Mouse (Mus musculus): ENCODE results near the gene Tgif1. TPM values are rescaled to one million over a fixed set of nuclear protein-coding genes. Genes with fewer than 3 reads are reported as not detected.

Tgif1 gene
- polyA plus RNA-seq (2014; fragmentation: Nextera tagmentation; extraction: Ambion mirVana), result 82.8 and 88.6 TPM in 2 replicates

GRCm38 (mm10) chr17:70853436-70853905, at the start of gene Tgif1:
Tgif1 (minus strand) TSS chr17:70853546.
- Histone ChIP-seq H3K27me3 (ENCODE audit: control insufficient read depth, insufficient read depth, low read length) (no peaks in the 10 kb centered on the region), H3K9me3 (ENCODE audit: control insufficient read depth, low read length) (no peaks in the 10 kb centered on the region), H3K4me2 (replicated peaks; ENCODE audit: low read depth, low read length) (peak within 1 kb of the TSS; percentile 75), H3K36me3 (ENCODE audit: control insufficient read depth, insufficient read depth, low read length) (no peaks in the 10 kb centered on the region), H3K4me1 (ENCODE audit: control insufficient read depth, insufficient read depth, low read length) (peaks cover 5% of the 10 kb centered on the region; the same call in 1 of the 2 replicates), H3K4me3 (ENCODE audit: low read length) (peak within 1 kb of the TSS; percentile 45), H3K9ac (ENCODE audit: low read depth, low read length) (peak within 1 kb of the TSS; percentile 70), H3K27ac (ENCODE audit: low read depth, low read length) (peak within 1 kb of the TSS; percentile 97)
- 0 out of 2 replicates have a peak, but pooled peaks have one; percentile 3 for ATAC-seq (ENCODE audit: low FRiP score, low TSS enrichment)
- under 1% methylated on average over 29 of the region's 29 CpGs for WGBS

GRCm38 (mm10) chr17:70900660-70901059, 47.3 kb upstream of the Tgif1 start:
- Histone ChIP-seq H3K4me2 (replicated peaks; ENCODE audit: low read depth, low read length) (no peak overlapping the region), H3K9ac (ENCODE audit: low read depth, low read length) (no peak overlapping the region), H3K36me3 (ENCODE audit: control insufficient read depth, insufficient read depth, low read length) (no peaks in the 10 kb centered on the region), H3K4me1 (ENCODE audit: control insufficient read depth, insufficient read depth, low read length) (no peaks in the 10 kb centered on the region), H3K9me3 (ENCODE audit: control insufficient read depth, low read length) (no peaks in the 10 kb centered on the region), H3K27ac (ENCODE audit: low read depth, low read length) (no peak overlapping the region), H3K27me3 (ENCODE audit: control insufficient read depth, insufficient read depth, low read length) (no peaks in the 10 kb centered on the region), H3K4me3 (ENCODE audit: low read length) (no peak overlapping the region)
- WGBS, result 82% methylated on average over 10 of the region's 10 CpGs
- ATAC-seq (ENCODE audit: low FRiP score, low TSS enrichment), result no peak

GRCm38 (mm10) chr17:70899642-70900041, 46.3 kb upstream of the Tgif1 start:
- Histone ChIP-seq H3K4me2 (replicated peaks; ENCODE audit: low read depth, low read length) (no peak overlapping the region), H3K27ac (ENCODE audit: low read depth, low read length) (no peak overlapping the region), H3K36me3 (ENCODE audit: control insufficient read depth, insufficient read depth, low read length) (no peaks in the 10 kb centered on the region), H3K4me3 (ENCODE audit: low read length) (no peak overlapping the region), H3K27me3 (ENCODE audit: control insufficient read depth, insufficient read depth, low read length) (no peaks in the 10 kb centered on the region), H3K9ac (ENCODE audit: low read depth, low read length) (no peak overlapping the region), H3K4me1 (ENCODE audit: control insufficient read depth, insufficient read depth, low read length) (no peaks in the 10 kb centered on the region), H3K9me3 (ENCODE audit: control insufficient read depth, low read length) (no peaks in the 10 kb centered on the region)
- 85% methylated on average over 6 of the region's 6 CpGs for WGBS
- ATAC-seq (ENCODE audit: low FRiP score, low TSS enrichment), result no peak

GRCm38 (mm10) chr17:70894867-70895266, 41.5 kb upstream of the Tgif1 start:
- 59% methylated on average over 9 of the region's 9 CpGs for whole genome bisulfite sequencing
- H3K9me3 ChIP-seq (ENCODE audit: control insufficient read depth, low read length), result no peaks in the 10 kb centered on the region

GRCm38 (mm10) chr17:70893151-70893550, 39.8 kb upstream of the Tgif1 start:
- Histone ChIP-seq H3K4me1 (ENCODE audit: control insufficient read depth, insufficient read depth, low read length) (peaks cover 9% of the 10 kb centered on the region; the same call in 1 of the 2 replicates), H3K9ac (ENCODE audit: low read depth, low read length) (no peak overlapping the region), H3K9me3 (ENCODE audit: control insufficient read depth, low read length) (no peaks in the 10 kb centered on the region), H3K4me3 (ENCODE audit: low read length) (no peak overlapping the region), H3K27me3 (ENCODE audit: control insufficient read depth, insufficient read depth, low read length) (no peaks in the 10 kb centered on the region), H3K36me3 (ENCODE audit: control insufficient read depth, insufficient read depth, low read length) (no peaks in the 10 kb centered on the region), H3K27ac (ENCODE audit: low read depth, low read length) (no peak overlapping the region), H3K4me2 (replicated peaks; ENCODE audit: low read depth, low read length) (no peak overlapping the region)
- no peak for ATAC-seq (ENCODE audit: low FRiP score, low TSS enrichment)
- WGBS, result 45% methylated on average over 5 of the region's 5 CpGs

More at GRCm38 (mm10) chr17:70894867-70895266, 41.5 kb upstream of the Tgif1 start:
- Histone ChIP-seq H3K27me3 (ENCODE audit: control insufficient read depth, insufficient read depth, low read length) (no peaks in the 10 kb centered on the region), H3K36me3 (ENCODE audit: control insufficient read depth, insufficient read depth, low read length) (no peaks in the 10 kb centered on the region), H3K4me2 (replicated peaks; ENCODE audit: low read depth, low read length) (no peak overlapping the region), H3K4me3 (ENCODE audit: low read length) (no peak overlapping the region), H3K9ac (ENCODE audit: low read depth, low read length) (no peak overlapping the region), H3K4me1 (ENCODE audit: control insufficient read depth, insufficient read depth, low read length) (peaks cover 9% of the 10 kb centered on the region; the same call in 1 of the 2 replicates), H3K27ac (ENCODE audit: low read depth, low read length) (no peak overlapping the region)
- no peak for ATAC-seq (ENCODE audit: low FRiP score, low TSS enrichment)

- 0 out of 2 replicates have a peak overlapping the region, but pooled peaks have one; percentile 1 for H3K9ac ChIP-seq (ENCODE audit: low read depth, low read length)
- peak overlapping the region; percentile 10; the same call in 1 of the 2 replicates for H3K4me2 ChIP-seq (replicated peaks; ENCODE audit: low read depth, low read length)
- peaks cover 9% of the 10 kb centered on the region; the same call in 1 of the 2 replicates for H3K4me1 ChIP-seq (ENCODE audit: control insufficient read depth, insufficient read depth, low read length)
- no peak overlapping the region for H3K27ac ChIP-seq (ENCODE audit: low read depth, low read length)
- 19% methylated on average over 15 of the region's 15 CpGs for WGBS
- H3K27me3 ChIP-seq (ENCODE audit: control insufficient read depth, insufficient read depth, low read length), result no peaks in the 10 kb centered on the region
- no peak for ATAC-seq (ENCODE audit: low FRiP score, low TSS enrichment)
- no peak overlapping the region for H3K4me3 ChIP-seq (ENCODE audit: low read length)
- H3K36me3 ChIP-seq (ENCODE audit: control insufficient read depth, insufficient read depth, low read length), result no peaks in the 10 kb centered on the region
- no peaks in the 10 kb centered on the region for H3K9me3 ChIP-seq (ENCODE audit: control insufficient read depth, low read length)
Observed at GRCm38 (mm10) chr17:70892288-70893096, 39.1 kb upstream of the Tgif1 start.

- Histone ChIP-seq H3K4me3 (ENCODE audit: low read length) (no peak overlapping the region), H3K27ac (ENCODE audit: low read depth, low read length) (no peak overlapping the region), H3K4me1 (ENCODE audit: control insufficient read depth, insufficient read depth, low read length) (peaks cover 9% of the 10 kb centered on the region; the same call in 1 of the 2 replicates), H3K4me2 (replicated peaks; ENCODE audit: low read depth, low read length) (no peak overlapping the region), H3K9me3 (ENCODE audit: control insufficient read depth, low read length) (no peaks in the 10 kb centered on the region), H3K36me3 (ENCODE audit: control insufficient read depth, insufficient read depth, low read length) (no peaks in the 10 kb centered on the region), H3K27me3 (ENCODE audit: control insufficient read depth, insufficient read depth, low read length) (no peaks in the 10 kb centered on the region), H3K9ac (ENCODE audit: low read depth, low read length) (no peak overlapping the region)
- 87% methylated on average over 8 of the region's 8 CpGs for WGBS
- ATAC-seq (ENCODE audit: low FRiP score, low TSS enrichment), result no peak
Observed at GRCm38 (mm10) chr17:70890571-70890970, 37.2 kb upstream of the Tgif1 start.

GRCm38 (mm10) chr17:70888657-70889056, 35.3 kb upstream of the Tgif1 start:
- peaks cover 9% of the 10 kb centered on the region; the same call in 1 of the 2 replicates for H3K4me1 ChIP-seq (ENCODE audit: control insufficient read depth, insufficient read depth, low read length)
- H3K36me3 ChIP-seq (ENCODE audit: control insufficient read depth, insufficient read depth, low read length), result no peaks in the 10 kb centered on the region
- H3K4me3 ChIP-seq (ENCODE audit: low read length), result no peak overlapping the region
- H3K27ac ChIP-seq (ENCODE audit: low read depth, low read length), result no peak overlapping the region
- no peak overlapping the region for H3K9ac ChIP-seq (ENCODE audit: low read depth, low read length)
- H3K27me3 ChIP-seq (ENCODE audit: control insufficient read depth, insufficient read depth, low read length), result no peaks in the 10 kb centered on the region
- 66% methylated on average over 10 of the region's 10 CpGs for WGBS
- no peaks in the 10 kb centered on the region for H3K9me3 ChIP-seq (ENCODE audit: control insufficient read depth, low read length)
- no peak overlapping the region for H3K4me2 ChIP-seq (replicated peaks; ENCODE audit: low read depth, low read length)
- ATAC-seq (ENCODE audit: low FRiP score, low TSS enrichment), result no peak

GRCm38 (mm10) chr17:70887848-70888247, 34.5 kb upstream of the Tgif1 start:
- Histone ChIP-seq H3K4me1 (ENCODE audit: control insufficient read depth, insufficient read depth, low read length) (peaks cover 7% of the 10 kb centered on the region; the same call in 1 of the 2 replicates), H3K27me3 (ENCODE audit: control insufficient read depth, insufficient read depth, low read length) (no peaks in the 10 kb centered on the region), H3K36me3 (ENCODE audit: control insufficient read depth, insufficient read depth, low read length) (no peaks in the 10 kb centered on the region), H3K4me2 (replicated peaks; ENCODE audit: low read depth, low read length) (no peak overlapping the region), H3K27ac (ENCODE audit: low read depth, low read length) (no peak overlapping the region), H3K4me3 (ENCODE audit: low read length) (no peak overlapping the region), H3K9ac (ENCODE audit: low read depth, low read length) (no peak overlapping the region), H3K9me3 (ENCODE audit: control insufficient read depth, low read length) (no peaks in the 10 kb centered on the region)
- 95% methylated on average over 9 of the region's 9 CpGs for WGBS
- ATAC-seq (ENCODE audit: low FRiP score, low TSS enrichment), result no peak
